Mouse (Mus musculus): ENCODE measurements around the gene Vwa8. TPM values are rescaled to one million over a fixed set of nuclear protein-coding genes. Genes with fewer than 3 reads are reported as not detected.
A peak's percentile ranks its signal among the peaks of the same experiment; 100 is the strongest.

The Vwa8 gene
- polyA plus RNA-seq, 2 experiments: 11.8 to 14.0 TPM

DNA sequence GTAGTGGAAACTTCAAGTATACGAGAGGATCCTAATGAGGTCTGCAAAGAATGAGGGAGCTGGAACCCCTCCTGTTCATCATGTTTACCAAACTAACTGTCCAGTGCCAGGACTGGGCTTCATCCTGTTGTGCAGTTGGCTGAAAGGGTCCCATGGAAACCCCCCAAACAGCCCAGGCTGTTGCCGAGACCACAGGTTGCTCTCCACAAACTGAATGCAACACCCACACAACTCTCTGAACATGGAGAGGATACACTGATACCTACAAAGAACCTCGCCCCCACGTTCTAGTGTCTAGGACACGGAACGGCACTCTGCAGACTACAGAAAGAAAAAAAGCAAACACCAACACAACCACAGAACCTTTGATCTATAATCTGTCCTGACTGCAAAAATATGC lies 387.4 kb downstream of the Vwa8 start:
- WGBS: 77% methylated on average over 6 of the region's 6 CpGs
- ATAC-seq (ENCODE audit: low FRiP score, low read depth): no peak
- no peak overlapping the region for H3K4me2 ChIP-seq (replicated peaks; ENCODE audit: low read depth, low read length, severe bottlenecking)

DNA sequence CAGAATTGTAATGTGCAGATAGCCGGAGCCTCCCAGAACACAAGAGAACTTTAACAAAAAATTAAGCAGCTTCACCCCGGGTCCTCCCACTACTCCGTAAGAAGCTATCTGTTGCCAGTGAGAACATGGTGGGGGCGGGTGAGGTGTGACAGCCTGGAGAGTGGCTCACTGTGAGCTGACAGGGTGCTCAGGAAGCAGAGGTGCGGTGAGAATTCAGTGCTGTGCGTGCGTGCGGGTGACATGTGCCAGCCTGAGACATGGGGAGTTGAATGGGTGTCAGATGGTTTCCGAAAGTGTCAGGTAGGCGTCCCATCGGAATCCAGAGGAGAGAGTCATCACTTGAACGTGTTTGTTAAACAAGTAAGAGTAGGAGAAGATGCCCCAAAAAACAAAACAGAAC lies 390.6 kb downstream of the Vwa8 start:
- no peak overlapping the region for H3K4me2 ChIP-seq (replicated peaks; ENCODE audit: low read depth, low read length, severe bottlenecking)
- ATAC-seq (ENCODE audit: low FRiP score, low read depth) (no peak), DNase-seq (ENCODE audit: low spot score) (no peak)
- no peak overlapping the region for H3K4me3 ChIP-seq (replicated peaks; ENCODE audit: low read length)
- H3K36me3 ChIP-seq (ENCODE audit: control insufficient read depth, insufficient read depth, low read length): no peaks in the 10 kb centered on the region
- TF ChIP-seq POLR2A (IDR thresholded peaks at IDR 0.05; ENCODE audit: borderline replicate concordance, extremely low read depth, insufficient read depth, insufficient read length): no peak
- H3K9me3 ChIP-seq (ENCODE audit: control insufficient read depth, low read length): no peaks in the 10 kb centered on the region
- no peaks in the 10 kb centered on the region for H3K4me1 ChIP-seq (ENCODE audit: control insufficient read depth, insufficient read depth, low read length)
- no peak overlapping the region for H3K9ac ChIP-seq (ENCODE audit: low read depth, low read length, severe bottlenecking)
- 91% methylated on average over 12 of the region's 12 CpGs for WGBS
- H3K27ac ChIP-seq (replicated peaks; ENCODE audit: low read depth, low read length): no peak overlapping the region
- H3K27me3 ChIP-seq (ENCODE audit: control insufficient read depth, insufficient read depth, low read length): no peaks in the 10 kb centered on the region

More for the DNA sequence above, 387.4 kb downstream of the Vwa8 start:
- Histone ChIP-seq H3K4me3 (replicated peaks; ENCODE audit: low read length) (no peak overlapping the region), H3K9ac (ENCODE audit: low read depth, low read length, severe bottlenecking) (no peak overlapping the region), H3K9me3 (ENCODE audit: control insufficient read depth, low read length) (no peaks in the 10 kb centered on the region), H3K27me3 (ENCODE audit: control insufficient read depth, insufficient read depth, low read length) (no peaks in the 10 kb centered on the region), H3K27ac (replicated peaks; ENCODE audit: low read depth, low read length) (no peak overlapping the region), H3K4me1 (ENCODE audit: control insufficient read depth, insufficient read depth, low read length) (no peaks in the 10 kb centered on the region), H3K36me3 (ENCODE audit: control insufficient read depth, insufficient read depth, low read length) (no peaks in the 10 kb centered on the region)
- TF ChIP-seq POLR2A (IDR thresholded peaks at IDR 0.05; ENCODE audit: borderline replicate concordance, extremely low read depth, insufficient read depth, insufficient read length): no peak
- DNase-seq (ENCODE audit: low spot score): no peak

DNA sequence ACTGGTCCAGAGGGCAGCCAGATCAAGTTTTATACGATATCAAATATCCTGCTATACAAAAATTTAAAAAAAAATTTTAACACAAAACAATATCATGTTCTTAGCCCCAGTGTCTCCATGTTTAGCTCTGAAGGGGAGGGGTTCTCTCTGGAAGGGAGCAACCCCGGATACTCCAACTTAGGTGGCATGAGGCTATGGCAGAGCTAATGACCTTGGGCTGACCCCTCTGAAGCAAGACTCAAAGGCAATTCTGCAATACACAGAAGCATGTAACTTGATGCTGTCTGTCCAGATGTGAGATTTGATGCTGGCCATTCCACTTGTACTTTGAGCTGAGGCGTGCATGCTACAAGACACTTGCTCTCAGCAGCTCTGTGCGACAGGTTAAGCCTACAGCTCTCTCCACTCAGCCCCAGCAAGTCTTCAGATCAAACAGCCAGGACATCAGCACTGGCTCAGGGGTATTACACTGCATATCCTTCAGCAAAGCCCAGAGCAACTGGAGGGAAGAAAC lies 392.3 kb downstream of the Vwa8 start:
- Histone ChIP-seq H3K36me3 (ENCODE audit: control insufficient read depth, insufficient read depth, low read length) (no peaks in the 10 kb centered on the region), H3K9ac (ENCODE audit: low read depth, low read length, severe bottlenecking) (no peak overlapping the region), H3K9me3 (ENCODE audit: control insufficient read depth, low read length) (no peaks in the 10 kb centered on the region), H3K27ac (replicated peaks; ENCODE audit: low read depth, low read length) (no peak overlapping the region), H3K4me1 (ENCODE audit: control insufficient read depth, insufficient read depth, low read length) (no peaks in the 10 kb centered on the region), H3K4me2 (replicated peaks; ENCODE audit: low read depth, low read length, severe bottlenecking) (no peak overlapping the region), H3K27me3 (ENCODE audit: control insufficient read depth, insufficient read depth, low read length) (no peaks in the 10 kb centered on the region), H3K4me3 (replicated peaks; ENCODE audit: low read length) (no peak overlapping the region)
- DNase-seq (ENCODE audit: low spot score) (no peak), ATAC-seq (ENCODE audit: low FRiP score, low read depth) (peak; percentile 39; the same call in 1 of the 2 replicates)
- 35% methylated on average over 4 of the region's 4 CpGs for WGBS
- TF ChIP-seq POLR2A (IDR thresholded peaks at IDR 0.05; ENCODE audit: borderline replicate concordance, extremely low read depth, insufficient read depth, insufficient read length): no peak

GRCm38 (mm10) chr14:79241656-79242385 lies 393.0 kb downstream of the Vwa8 start:
- Histone ChIP-seq H3K9ac (ENCODE audit: low read depth, low read length, severe bottlenecking) (no peak overlapping the region), H3K27ac (replicated peaks; ENCODE audit: low read depth, low read length) (no peak overlapping the region), H3K4me1 (ENCODE audit: control insufficient read depth, insufficient read depth, low read length) (no peaks in the 10 kb centered on the region), H3K36me3 (ENCODE audit: control insufficient read depth, insufficient read depth, low read length) (no peaks in the 10 kb centered on the region), H3K4me3 (replicated peaks; ENCODE audit: low read length) (no peak overlapping the region), H3K4me2 (replicated peaks; ENCODE audit: low read depth, low read length, severe bottlenecking) (no peak overlapping the region), H3K9me3 (ENCODE audit: control insufficient read depth, low read length) (no peaks in the 10 kb centered on the region), H3K27me3 (ENCODE audit: control insufficient read depth, insufficient read depth, low read length) (no peaks in the 10 kb centered on the region)
- ATAC-seq (ENCODE audit: low FRiP score, low read depth) (no peak), DNase-seq (ENCODE audit: low spot score) (no peak)
- WGBS: 61% methylated on average over 6 of the region's 6 CpGs
- TF ChIP-seq POLR2A (IDR thresholded peaks at IDR 0.05; ENCODE audit: borderline replicate concordance, extremely low read depth, insufficient read depth, insufficient read length): no peak

DNA sequence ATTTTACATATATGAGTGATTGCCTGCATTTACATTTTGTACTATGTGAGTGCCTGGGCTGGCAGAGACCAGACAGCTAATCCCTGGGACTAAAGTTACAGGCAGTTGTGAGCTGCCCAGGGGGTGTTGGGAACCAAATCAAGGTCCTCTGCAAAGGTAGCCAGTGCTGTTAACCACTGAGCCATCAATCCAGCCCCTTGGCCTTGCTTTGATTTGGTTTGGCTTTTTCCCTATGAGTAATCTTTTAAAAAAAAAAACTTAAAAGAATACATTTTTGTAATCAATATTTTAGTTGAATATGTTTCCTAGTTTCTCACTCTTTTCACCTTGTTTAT lies 393.5 kb downstream of the Vwa8 start:
- Histone ChIP-seq H3K27ac (replicated peaks; ENCODE audit: low read depth, low read length) (no peak overlapping the region), H3K4me3 (replicated peaks; ENCODE audit: low read length) (no peak overlapping the region), H3K9me3 (ENCODE audit: control insufficient read depth, low read length) (no peaks in the 10 kb centered on the region), H3K4me2 (replicated peaks; ENCODE audit: low read depth, low read length, severe bottlenecking) (no peak overlapping the region), H3K27me3 (ENCODE audit: control insufficient read depth, insufficient read depth, low read length) (no peaks in the 10 kb centered on the region), H3K9ac (ENCODE audit: low read depth, low read length, severe bottlenecking) (no peak overlapping the region), H3K36me3 (ENCODE audit: control insufficient read depth, insufficient read depth, low read length) (no peaks in the 10 kb centered on the region), H3K4me1 (ENCODE audit: control insufficient read depth, insufficient read depth, low read length) (no peaks in the 10 kb centered on the region)
- TF ChIP-seq POLR2A (IDR thresholded peaks at IDR 0.05; ENCODE audit: borderline replicate concordance, extremely low read depth, insufficient read depth, insufficient read length): no peak
- ATAC-seq (ENCODE audit: low FRiP score, low read depth) (no peak), DNase-seq (ENCODE audit: low spot score) (no peak)

Measured in limb, embryonic 14.5 days (tissue).